Mouse (Mus musculus) right cerebral cortex, postnatal 10 days (tissue): ENCODE measurements at regions not wholly inside any gene's neighbourhood (a gene's known extent, or its start where the extent isn't known, plus 50 kb on each side); places are given as distances from the start of the nearest gene placed in this dataset.
"Not testable (repeated sequence)": the region's sequence is repeated elsewhere in the genome, so short reads cannot be mapped to it uniquely, and the experiment has no call there.

Experiments used
- DNase-seq, 2 experiments: peaks; one replicate each; pipeline ENCODE4 v3.0.0; 2021; ENCODE audit warnings: low spot score in 2 of 2

DNA sequence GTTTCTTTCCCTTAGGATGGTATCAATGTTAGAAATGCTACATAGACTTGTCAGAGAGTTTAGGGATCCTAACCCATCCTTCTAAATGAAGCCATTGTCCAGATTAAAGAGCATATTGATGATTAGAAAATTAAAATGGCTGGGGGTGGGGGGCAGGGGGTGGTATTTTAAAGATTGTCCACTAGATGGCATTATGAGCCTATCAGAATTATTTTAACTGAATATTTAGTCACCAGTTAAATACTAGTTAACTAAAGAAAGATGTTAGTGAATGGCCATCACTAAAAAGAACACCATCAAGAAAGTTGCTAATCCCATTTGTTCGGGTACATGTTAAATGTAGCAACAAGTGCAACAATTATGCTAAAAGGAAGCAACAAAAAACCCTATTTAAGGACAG lies 1909.6 kb upstream of the 5930422O12Rik start:
- no peak for DNase-seq

DNA sequence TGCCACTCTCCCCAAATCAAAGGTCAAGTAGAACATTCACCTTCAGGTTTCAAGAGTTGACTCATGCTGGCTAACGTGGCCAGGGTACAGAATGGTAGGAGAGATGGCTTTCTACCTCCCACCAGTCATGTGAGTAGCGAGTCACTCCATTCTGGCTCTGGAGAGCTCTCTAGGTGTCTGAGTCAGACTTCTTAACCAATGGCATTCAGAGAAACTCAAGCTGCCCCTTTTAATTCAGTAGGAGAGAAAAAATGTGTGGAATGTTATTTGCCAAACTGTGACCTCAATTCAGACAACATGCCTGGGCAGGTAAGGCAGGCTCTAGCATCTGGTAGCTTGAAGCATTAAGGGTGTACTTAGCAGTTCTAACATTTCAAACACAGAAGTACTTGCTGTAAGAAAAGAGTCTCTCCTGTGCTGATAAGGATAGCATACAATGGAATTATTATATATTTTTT lies 1907.5 kb upstream of the 5930422O12Rik start:
- no peak for DNase-seq

DNA sequence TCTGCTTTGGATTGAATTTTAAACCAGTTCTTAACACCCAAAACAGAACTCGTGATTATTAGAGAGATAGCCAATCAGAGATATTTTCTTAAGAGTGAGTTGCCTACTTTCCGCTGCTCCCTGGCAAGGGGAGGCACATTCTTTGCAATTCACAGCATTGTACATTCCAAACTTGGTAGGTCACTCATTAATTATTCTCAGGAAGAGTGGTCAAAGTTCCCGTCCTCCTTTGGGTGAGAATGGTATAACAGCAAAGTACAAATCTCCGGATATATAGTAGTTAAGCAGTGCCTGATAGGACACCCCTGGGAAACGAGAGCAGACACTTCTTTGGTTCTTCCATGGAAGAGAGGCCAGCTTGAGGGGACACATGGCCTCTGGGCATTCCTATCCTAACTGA lies 1903.4 kb upstream of the 5930422O12Rik start:
- no peak for DNase-seq

DNA sequence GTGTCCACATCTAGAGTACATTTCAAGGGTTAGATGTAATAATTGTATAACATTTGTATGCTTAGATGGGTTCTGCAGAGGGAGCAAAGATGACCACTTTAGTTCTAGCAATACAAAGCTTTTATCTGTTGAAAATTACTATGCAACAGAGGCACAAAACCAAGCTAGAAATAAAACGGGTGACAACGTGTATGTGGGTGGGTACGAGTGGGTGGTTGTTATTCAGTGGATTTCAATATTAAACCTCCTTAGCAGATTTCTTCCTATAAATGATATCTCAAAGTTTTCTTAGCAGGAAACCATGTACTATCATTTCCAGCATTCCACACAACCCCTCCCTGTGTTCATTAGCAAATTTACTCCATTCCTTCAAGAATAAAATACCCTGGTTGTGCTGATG lies 1889.3 kb upstream of the 5930422O12Rik start:
- DNase-seq: peak; percentile 23 to 42

DNA sequence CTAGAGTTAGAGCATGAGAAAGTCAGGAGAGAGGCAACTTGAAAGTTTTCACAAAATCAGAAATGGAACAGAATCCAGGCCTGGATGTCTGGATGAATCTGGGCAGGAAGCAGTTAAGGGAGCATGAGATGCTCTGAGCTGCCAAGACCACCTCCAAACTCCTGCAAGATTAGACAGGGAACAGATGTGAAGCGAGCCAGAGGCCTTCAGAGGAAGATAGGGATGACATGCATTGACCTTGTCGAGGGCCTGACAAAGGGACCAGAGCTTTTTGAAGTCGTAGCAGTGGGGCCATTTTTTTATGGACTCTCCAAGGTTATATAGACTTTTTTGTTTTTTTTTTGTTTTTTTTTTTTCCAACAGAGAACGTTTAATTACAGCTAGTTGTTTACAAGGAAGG lies 1886.9 kb upstream of the 5930422O12Rik start:
- no peak for DNase-seq

DNA sequence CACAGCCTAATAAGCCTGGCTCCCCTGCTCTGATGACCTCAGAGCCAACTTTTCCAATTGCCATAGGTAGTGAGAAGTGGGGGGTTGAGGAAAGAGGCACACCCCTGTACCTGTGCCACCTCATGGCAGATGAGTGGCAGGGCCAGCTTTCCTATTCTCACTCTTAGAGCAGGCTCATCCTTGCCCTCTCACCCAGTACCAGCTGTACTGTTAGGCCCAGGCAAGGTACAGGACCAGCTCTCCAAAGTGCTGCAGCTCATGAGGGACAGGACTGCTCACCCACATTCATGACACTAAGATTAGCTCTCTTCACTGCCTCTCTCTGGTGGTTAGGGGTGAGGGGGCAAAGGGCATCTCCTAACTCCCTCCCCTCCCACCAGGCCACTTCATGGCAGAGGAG lies 1854.4 kb upstream of the 5930422O12Rik start:
- DNase-seq: no peak

DNA sequence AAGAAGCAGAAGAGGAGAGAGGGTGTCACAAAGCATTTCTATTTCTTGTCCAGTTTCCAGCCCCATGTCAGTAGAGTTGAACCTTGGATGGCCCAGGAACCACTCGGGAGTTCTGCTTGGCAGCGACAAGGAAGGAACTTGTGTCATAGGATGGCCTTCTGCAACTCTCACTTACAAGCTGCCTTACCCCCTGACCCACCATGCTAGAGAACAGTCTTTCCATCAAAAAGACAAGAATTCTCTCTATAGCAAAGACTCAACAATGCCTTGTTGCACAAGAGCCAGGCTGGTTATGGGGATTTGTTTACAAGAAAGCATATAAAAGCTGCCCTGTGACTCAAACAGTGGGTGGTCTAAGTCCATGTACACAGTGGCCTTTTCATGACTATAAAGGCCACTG lies 1852.4 kb upstream of the 5930422O12Rik start:
- DNase-seq: no peak

DNA sequence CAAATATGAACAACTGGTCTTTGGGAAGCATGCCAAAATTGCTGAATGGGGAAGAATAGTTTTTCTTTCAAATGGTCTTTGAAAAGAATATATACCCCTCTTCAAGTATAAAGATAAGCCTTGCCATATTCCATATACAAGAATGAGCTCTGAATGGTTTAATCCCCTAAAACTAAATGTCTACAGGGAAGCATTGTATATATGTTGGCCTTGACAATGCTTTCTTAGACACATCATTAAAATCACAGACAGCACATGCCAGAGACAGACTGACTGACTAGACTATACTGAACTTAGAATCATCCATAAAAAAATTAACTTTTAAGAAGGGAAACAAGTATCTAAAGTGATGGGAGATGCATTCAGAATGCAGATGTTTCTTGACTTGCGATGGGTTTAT lies 1843.8 kb upstream of the 5930422O12Rik start:
- no peak for DNase-seq

DNA sequence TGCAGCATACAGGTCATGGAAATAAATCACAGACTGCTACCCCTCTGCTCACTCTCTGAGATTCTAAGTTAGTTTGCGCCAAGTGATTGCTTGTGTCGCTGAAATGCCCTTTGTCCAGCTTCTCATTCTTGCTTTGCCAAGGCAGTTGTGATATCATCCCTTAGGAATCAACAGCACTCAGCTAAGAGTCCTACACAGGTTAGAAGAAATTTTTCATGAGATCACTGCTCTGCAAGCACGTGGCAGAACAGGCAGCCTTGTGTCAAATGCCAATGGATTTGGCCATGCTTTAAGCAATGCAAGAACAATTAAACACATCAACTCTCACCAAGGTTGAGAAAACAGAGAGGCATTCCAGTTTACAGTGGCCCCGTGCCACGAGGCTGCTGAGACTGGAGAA lies 1829.0 kb upstream of the 5930422O12Rik start:
- DNase-seq: no peak

DNA sequence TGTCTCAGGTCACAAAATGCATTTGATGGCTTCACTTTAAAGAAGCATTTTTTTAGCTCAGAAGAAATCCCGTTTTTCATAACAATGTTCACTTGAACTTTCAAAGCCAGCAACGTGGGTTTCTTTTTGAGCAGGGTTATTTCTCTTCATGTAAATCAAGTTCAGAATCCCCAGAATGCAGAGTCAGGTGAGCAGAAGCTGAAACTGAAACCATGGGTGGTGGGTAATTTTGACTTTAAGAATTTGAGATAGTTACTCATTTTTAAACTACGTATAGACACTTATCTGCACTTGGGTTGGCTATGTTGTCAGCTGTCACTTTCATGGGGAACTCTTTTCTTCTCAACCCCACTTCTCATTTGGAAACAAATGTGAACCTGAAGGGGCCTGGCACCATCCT lies 1827.5 kb upstream of the 5930422O12Rik start:
- no peak for DNase-seq

DNA sequence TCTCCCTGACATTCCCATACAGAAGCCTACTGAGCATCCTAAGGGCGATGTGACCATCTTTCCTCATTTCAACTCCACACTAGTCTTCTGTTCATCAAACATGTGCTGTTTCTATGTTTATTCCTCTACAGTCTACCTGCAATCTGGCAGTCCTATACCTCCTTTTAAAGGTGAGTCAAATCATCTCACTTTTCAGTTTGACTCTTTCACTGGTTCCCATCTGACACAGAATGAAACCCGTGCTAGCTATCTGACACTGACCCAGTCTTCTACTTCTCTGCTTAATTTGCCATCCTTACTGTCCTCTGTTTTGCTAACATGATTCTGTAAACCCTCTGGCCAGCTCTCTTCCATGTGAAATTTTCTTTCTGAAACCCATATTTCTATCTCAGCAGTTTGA lies 1812.0 kb upstream of the 5930422O12Rik start:
- DNase-seq: no peak

DNA sequence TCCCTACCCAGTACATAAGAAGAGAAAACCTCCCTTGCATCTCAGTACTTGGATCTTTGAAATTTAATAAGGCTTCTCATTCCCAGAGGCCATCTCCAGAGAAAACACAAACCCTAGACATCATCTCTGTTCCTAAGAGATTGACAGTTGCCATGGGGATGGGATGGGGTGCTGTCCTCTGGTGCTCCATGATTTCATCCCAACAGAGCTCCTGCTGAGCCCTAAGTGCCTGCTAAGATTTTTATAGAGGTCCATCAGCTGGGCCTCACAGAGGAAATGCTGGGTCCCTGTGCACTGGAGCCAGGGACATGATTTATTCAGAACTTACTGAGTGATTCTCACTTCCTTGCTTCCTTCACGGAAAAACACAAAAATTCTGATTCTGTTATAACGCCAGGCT lies 1800.8 kb upstream of the 5930422O12Rik start:
- DNase-seq: no peak

DNA sequence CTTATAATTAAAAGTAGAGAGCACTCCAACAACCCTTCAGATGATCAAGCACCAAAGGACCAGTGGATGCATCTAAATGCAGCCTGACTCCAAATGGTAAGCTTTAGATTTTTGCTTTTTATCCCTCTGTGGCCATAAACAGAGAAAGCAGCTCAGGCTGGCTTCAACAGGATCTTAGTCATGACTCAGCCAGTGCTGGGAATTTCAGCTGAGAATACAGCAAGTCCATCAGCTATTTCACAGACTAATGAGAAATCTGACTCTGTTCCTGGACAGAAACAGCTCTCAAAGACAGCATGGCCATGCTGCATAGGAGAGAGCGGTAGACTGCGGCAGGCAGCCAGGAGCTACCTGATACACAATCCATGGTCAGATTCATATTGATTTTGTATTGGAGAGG lies 1800.4 kb upstream of the 5930422O12Rik start:
- DNase-seq: no peak

DNA sequence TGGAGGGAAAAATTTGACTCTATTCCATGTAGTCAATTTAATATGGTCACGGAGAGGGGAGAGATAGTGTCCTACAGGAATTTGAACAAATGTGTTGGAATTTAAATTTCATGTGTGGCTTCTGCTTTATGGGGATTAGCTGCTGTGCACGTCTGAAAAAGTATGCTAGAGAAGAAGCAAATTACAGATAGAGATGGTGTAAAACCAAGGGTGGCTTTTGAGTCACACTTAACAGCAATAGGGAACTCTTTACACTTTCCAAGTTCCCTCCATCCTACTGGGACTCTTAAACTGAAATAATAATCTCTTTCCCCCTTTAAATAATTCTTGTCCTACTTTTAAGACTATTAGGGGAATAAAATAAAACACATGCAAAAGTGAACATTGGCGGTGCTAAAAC lies 1790.1 kb upstream of the 5930422O12Rik start:
- no peak for DNase-seq

DNA sequence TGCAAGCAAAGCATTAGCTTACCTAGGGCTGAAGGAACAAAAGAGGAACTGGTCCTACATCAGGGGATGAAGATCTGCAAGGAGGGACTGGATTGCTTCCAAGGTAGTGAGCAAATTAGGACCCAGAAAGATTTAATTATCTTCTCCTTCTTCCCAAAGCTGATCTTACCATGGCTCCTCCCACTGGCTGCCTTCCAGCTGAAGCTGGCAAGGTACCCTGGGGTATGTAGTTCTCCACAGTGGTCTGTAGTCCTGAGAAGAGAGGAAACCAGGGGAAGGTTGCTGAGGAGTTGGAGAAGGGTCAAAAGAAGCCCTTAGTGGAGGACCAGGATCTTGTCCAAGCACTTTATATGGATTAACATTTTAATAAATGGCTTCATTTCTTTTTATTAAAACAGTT lies 1764.8 kb upstream of the 5930422O12Rik start:
- peak; percentile 26 to 28 for DNase-seq

DNA sequence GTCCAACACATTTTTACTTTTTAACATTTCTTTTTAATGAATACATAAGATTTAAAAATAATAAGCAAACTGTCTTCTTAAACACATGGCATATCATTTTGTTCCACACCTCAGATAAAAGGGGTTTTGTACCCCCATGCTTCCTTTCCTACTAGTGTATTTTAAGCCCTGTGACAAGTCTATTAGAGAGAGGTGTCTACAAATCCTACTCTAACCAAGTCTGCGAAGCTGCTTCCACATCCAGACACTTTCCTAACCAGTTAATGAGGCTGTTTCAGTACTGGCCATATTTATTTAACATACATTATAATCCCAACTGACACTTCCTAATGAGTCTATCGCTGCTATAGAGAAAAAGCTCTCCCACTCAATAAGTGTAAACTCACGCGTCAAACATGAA lies 1763.0 kb upstream of the 5930422O12Rik start:
- DNase-seq: no peak

DNA sequence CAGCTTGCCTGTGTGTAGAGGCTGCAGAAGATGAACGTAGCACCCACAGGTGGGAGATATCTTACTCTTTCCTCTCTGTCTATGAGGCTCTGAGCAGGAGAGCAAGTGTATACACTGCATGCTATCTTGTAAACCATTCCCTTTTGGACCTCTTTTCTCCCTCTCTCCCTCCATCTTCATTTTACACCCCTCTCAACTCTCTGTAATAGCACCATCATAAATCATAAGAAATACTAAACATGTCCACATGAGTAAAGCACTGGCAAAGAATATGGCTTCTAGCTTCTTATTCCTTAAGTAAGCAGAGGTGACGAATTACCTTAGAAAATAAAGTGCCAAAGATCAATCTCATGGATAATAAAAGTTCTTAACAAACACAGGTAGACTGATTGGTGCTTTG lies 1724.3 kb upstream of the 5930422O12Rik start:
- no peak for DNase-seq

DNA sequence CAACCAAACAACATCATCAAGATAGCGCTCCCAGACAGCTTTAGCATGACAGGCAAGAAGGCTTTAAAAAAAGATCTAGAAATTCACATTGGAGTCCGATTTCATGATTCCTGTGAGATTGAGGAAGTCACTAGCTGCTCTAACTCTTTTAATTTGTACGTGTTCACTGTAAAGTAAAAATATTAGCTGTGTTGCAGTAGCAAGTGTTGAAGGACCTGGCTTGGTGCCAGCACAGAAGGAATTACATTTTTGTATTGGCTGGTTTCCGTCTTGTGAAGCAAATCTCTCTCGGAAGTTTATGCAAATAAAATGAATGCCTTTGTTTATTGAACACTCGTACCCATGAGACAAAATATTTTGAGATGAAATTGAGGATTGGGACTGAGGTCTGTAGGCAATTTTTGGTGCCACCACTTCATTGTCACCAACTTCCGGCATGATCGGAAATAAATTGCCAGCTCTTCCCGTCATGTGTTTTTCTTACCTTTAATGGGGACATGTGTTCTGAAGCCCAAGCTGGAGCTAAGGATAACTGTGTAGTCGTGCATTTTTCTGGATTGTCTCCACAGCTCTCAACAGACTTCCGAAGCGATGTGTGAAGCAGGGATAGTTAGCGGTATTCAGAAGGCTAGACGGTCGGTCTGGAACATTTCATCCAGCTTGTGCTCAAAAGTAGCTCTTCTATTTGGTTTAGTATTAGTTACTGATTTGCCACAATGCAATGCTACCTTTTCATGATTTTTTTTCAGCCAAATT lies 1715.0 kb upstream of the 5930422O12Rik start:
- DNase-seq: peak; percentile 45 to 53

DNA sequence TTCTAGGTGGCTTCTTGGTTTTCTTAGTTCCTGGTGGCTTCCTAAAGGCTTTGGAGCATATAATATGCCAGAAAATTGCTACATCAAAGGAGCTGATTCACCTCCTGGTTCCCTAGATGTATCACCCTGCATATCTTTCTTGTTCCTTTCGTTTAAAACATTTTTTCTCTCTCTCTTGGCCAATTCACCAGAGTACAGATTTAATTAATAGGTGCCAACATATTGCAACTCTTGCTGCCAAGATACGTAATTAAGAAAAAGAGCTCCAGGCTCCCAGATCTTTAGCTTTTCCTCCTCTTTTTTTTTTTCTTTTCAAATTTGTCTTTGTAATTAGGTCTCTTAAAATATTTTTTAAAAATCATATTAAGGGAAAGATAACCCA lies 1714.4 kb upstream of the 5930422O12Rik start:
- no peak for DNase-seq

DNA sequence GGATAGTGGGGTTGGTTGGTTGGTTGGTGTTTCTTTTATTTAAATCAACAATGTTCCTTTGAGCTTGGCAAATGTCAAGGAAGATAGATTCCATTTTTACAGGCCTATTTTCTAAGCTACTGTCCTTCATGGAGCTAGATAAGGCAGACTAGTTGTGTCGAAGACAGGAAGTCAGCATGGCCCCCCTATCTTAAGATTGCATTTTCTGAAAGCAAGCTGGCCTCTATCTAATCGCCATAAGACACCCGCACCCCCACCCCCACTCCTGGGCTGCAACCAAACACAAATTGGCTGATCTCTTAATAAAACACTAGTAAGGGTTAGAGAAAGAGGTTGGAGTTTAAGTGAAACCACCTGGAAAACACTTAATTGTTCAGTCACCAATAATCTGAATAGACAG lies 1708.5 kb upstream of the 5930422O12Rik start:
- DNase-seq: no peak

DNA sequence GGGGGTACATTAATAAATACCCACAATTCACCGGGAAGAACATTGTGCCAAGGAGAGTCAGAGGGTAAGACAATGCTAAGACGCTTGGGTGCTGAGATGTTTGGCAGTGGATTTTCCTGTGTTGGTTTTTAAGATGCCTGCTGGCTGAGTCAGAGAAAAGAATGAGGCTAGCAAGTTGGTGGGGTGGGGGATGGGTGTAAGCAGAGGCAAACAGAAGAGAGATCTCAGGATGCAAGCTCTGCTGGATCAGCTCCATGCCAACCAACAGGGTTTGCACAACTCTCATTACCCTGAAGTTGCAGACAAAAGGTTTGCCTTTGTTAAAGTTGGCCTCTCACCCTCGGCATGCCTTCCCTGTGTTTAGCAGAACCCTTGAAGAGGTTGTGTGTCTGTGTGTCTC lies 1707.9 kb upstream of the 5930422O12Rik start:
- DNase-seq: peak in 1 of 2 experiments; percentile 19

DNA sequence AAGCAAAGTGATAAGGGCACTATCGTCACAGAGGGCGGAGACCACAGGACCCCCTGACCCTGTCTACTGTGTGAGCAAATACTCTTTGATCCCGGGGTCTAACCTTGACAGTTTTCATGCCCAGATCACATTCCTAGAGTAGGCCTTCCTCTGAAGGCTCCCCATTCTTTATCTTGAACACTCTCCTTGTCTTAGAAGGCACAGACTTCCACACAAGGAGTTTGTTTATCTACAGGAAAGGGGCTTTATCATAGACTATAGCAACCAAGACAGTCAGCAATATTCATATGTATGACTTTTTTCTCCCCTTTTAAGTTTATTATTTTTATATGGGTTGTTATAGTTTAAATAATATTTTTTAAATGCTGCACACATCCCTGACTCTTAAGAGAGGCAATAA lies 1703.1 kb upstream of the 5930422O12Rik start:
- no peak for DNase-seq

DNA sequence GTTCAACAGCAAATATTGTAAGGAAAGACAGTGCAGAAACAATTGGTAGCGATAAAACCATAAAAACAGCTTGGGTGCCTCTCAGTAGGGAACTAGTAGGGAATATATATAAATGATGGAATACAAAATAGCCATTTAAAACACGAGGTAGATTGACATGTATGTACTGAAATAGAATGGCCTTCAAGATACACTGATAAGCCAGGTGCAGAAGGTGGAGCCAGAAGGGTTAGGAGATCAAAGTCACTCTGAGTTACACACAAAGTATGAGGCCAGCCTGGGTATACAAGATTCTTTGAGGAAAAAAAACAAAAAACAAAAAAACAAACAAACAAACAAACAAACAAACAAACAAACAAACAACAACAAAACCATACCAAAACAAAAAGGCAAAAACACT lies 1692.9 kb upstream of the 5930422O12Rik start:
- DNase-seq: no peak

DNA sequence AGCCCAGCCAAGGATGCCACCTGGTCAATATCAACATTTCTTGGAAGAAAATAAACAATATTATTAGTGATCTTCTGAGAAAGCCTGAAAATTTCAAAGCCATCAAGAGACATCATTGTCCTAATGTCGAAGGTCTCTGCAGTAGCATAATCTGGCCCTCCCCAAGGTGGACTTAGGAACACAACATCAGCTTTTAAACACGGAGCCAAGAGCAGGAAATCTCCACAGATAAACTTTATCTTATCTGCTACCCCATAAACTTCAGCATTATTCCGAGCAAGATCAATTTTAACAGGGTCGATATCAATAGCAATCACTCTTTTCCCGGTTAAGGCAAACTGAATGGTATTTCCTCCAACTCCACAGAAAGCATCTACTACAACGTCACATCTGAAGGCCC lies 1691.2 kb upstream of the 5930422O12Rik start:
- not testable (repeated sequence) for DNase-seq
